Mouse (Mus musculus): ENCODE measurements around the gene Tmc3.

DNA sequence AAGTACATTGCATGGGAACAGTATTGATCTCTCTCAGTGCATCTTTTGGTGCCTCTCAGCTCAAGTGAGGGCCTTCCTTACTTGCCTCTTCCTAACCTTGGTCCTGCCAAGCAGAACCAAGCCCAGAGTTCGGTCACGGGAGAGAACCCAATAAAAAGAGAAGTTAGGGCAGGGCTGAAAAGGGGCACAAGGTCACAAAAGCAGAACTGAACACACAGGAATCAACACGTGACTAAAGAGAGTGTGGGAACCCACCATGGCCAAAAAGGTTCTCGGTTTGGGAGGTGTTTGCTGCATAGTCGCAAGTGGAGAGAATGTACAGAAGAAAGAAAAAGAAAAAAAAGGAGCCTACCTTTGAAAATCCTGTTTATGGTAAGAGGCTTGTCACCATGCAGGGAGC, 60.7 kb downstream of the Tmc3 start:
- TF ChIP-seq POLR2A (IDR thresholded peaks at IDR 0.05; ENCODE audit: insufficient read length, low read depth) = no peak
- no peak for TF ChIP-seq MAX (IDR thresholded peaks at IDR 0.05; ENCODE audit: low read depth)
- no peak for TF ChIP-seq POLR2AphosphoS2 (IDR thresholded peaks at IDR 0.05; ENCODE audit: insufficient read length, low read depth)
- TF ChIP-seq MYOG (IDR thresholded peaks at IDR 0.05; ENCODE audit: control insufficient read depth in 1 of 3, insufficient read depth in 1 of 3, insufficient read length in 2 of 3, low read depth in 2 of 3) = no peak
- no peak for TF ChIP-seq E2F4 (IDR thresholded peaks at IDR 0.05; ENCODE audit: insufficient read depth)
- TF ChIP-seq MYOD1 (IDR thresholded peaks at IDR 0.05; ENCODE audit: control insufficient read depth in 1 of 3, insufficient read length in 2 of 3, low read depth in 2 of 3) = no peak
- TF ChIP-seq USF1 (IDR thresholded peaks at IDR 0.05; ENCODE audit: low read depth) = no peak
- TF ChIP-seq CEBPB (IDR thresholded peaks at IDR 0.05; ENCODE audit: insufficient read depth, poor library complexity, severe bottlenecking) = no peak
